Mouse (Mus musculus) adrenal gland, postnatal 10 days (tissue): ENCODE measurements at regions not wholly inside any gene's neighbourhood (a gene's known extent, or its start where the extent isn't known, plus 50 kb on each side); places are given as distances from the start of the nearest gene placed in this dataset.

Source experiments
- DNase-seq: peaks from one replicate; pipeline ENCODE4 v3.0.0; 2021; ENCODE audit warnings: mixed read lengths

GRCm38 (mm10) chr4:56263822-56264221 lies 476.0 kb upstream of the Gm26657 start:
- DNase-seq = no peak

GRCm38 (mm10) chr4:56262589-56262988 lies 477.3 kb upstream of the Gm26657 start:
- DNase-seq = no peak

- no peak for DNase-seq
Observed at GRCm38 (mm10) chr4:56261992-56262391, 477.9 kb upstream of the Gm26657 start.

GRCm38 (mm10) chr4:56252375-56252774 lies 487.5 kb upstream of the Gm26657 start:
- no peak for DNase-seq

GRCm38 (mm10) chr4:56251766-56252165 lies 488.1 kb upstream of the Gm26657 start:
- DNase-seq = no peak

GRCm38 (mm10) chr4:56250611-56251010 lies 489.3 kb upstream of the Gm26657 start:
- DNase-seq = no peak

GRCm38 (mm10) chr4:56243863-56244262 lies 496.0 kb upstream of the Gm26657 start:
- DNase-seq = no peak

GRCm38 (mm10) chr4:56238496-56239488 lies 501.1 kb upstream of the Gm26657 start:
- no peak for DNase-seq

- DNase-seq = no peak
Observed at GRCm38 (mm10) chr4:56231414-56231813, 508.5 kb upstream of the Gm26657 start.

GRCm38 (mm10) chr4:56230451-56230850 lies 509.4 kb upstream of the Gm26657 start:
- no peak for DNase-seq

GRCm38 (mm10) chr4:56226493-56226892 lies 513.4 kb upstream of the Gm26657 start:
- no peak for DNase-seq

GRCm38 (mm10) chr4:56224542-56224941 lies 515.3 kb upstream of the Gm26657 start:
- no peak for DNase-seq

GRCm38 (mm10) chr4:56222023-56222776 lies 517.7 kb upstream of the Gm26657 start:
- DNase-seq = peak; percentile 82

- DNase-seq = no peak
Observed at GRCm38 (mm10) chr4:56220531-56220930, 519.3 kb upstream of the Gm26657 start.

- no peak for DNase-seq
Observed at GRCm38 (mm10) chr4:56209499-56209898, 530.4 kb upstream of the Gm26657 start.

GRCm38 (mm10) chr4:56207726-56208125 lies 532.1 kb upstream of the Gm26657 start:
- DNase-seq = peak; percentile 34

- no peak for DNase-seq
Observed at GRCm38 (mm10) chr4:56205069-56205468, 534.8 kb upstream of the Gm26657 start.

- no peak for DNase-seq
Observed at GRCm38 (mm10) chr4:56193365-56193764, 546.5 kb upstream of the Gm26657 start.

GRCm38 (mm10) chr4:56192516-56192915 lies 547.4 kb upstream of the Gm26657 start:
- DNase-seq = no peak

GRCm38 (mm10) chr4:56179566-56179965 lies 560.3 kb upstream of the Gm26657 start:
- no peak for DNase-seq

GRCm38 (mm10) chr4:56178844-56179481 lies 560.9 kb upstream of the Gm26657 start:
- no peak for DNase-seq

- DNase-seq = no peak
Observed at GRCm38 (mm10) chr4:56161257-56161594, 578.6 kb upstream of the Gm26657 start.
